Mouse (Mus musculus): Measurements from ENCODE around the gene Ift80.
"Not testable (repeated sequence)": the region's sequence is repeated elsewhere in the genome, so short reads cannot be mapped to it uniquely, and the experiment has no call there.

- TF ChIP-seq CTCF (IDR thresholded peaks at IDR 0.05; ENCODE audit: control insufficient read depth, insufficient read depth, insufficient read length); USF1 (IDR thresholded peaks at IDR 0.05; ENCODE audit: low read depth); MYOD1 (IDR thresholded peaks at IDR 0.05; ENCODE audit: control insufficient read depth, insufficient read length, low read depth): not testable (repeated sequence)
These were observed 14.3 kb upstream of the Ift80 start for GRCm38 (mm10) chr3:69018635-69019034.
